ENCODE assay signal across 9 mouse cellular contexts in the genomic region with DNA sequence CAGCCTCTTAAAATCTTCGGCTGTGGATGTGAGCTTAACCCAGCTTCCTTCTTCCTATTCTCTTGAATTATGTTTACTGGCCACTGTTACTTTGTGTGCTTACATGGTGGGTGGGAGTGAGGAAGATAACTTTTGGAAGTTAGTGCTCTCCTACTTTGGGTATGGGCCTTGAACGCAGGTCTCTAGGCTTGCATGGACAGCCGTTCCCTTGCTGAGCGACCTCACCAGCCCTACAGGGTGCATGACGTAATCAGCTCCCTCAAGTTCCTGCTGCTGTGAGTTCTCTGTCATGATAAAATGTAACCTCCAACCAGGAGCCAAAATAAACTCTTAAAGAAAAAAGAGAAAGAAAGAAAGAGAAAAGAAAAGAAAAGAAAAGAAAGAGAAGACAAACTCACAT. TPM values are rescaled to one million over a fixed set of nuclear protein-coding genes. Genes with fewer than 3 reads are reported as not detected.
DNase-seq lines count a peak whose midpoint lies in the region; ATAC-seq and TF ChIP-seq lines count a peak whose summit lies in the region.
"Had no signal": no experiment of that assay in that cellular context is flagged by ENCODE, and none has a peak within 500 bp of the region (broad histone marks: within the 10 kb centered on the region; RNA-seq: fewer than 3 reads in every experiment).

No protein-coding gene starts in this region.

- H3K9me3 ChIP-seq in megakaryocyte, embryonic 14.5 days = no peaks in the 10 kb centered on the region
- H3K9me3 ChIP-seq in intestine, postnatal 0 days (ENCODE audit: control insufficient read depth) = no peaks in the 10 kb centered on the region
- no peaks in the 10 kb centered on the region for H3K9me3 ChIP-seq in stomach, embryonic 15.5 days

- no peak overlapping the region for H3K9ac ChIP-seq in intestine, postnatal 0 days (ENCODE audit: low read depth, low read length)
- no peak overlapping the region for H3K9ac ChIP-seq in stomach, embryonic 15.5 days

- peak overlapping the region; percentile 90 for H3K4me3 ChIP-seq in megakaryocyte, embryonic 14.5 days (replicated peaks)
- H3K4me3 ChIP-seq in intestine, postnatal 0 days (ENCODE audit: low read depth, low read length) = no peak overlapping the region
- H3K4me3 ChIP-seq in stomach, embryonic 15.5 days (replicated peaks) = no peak overlapping the region

- peaks cover 9% of the 10 kb centered on the region for H3K27me3 ChIP-seq in megakaryocyte, embryonic 14.5 days (replicated peaks)
- no peaks in the 10 kb centered on the region for H3K27me3 ChIP-seq in intestine, postnatal 0 days (replicated peaks; ENCODE audit: control insufficient read depth, insufficient read depth, low read length)
- H3K27me3 ChIP-seq in stomach, embryonic 15.5 days (replicated peaks) = no peaks in the 10 kb centered on the region

- peak overlapping the region; percentile 60; the same call in 1 of the 2 replicates for H3K4me2 ChIP-seq in intestine, postnatal 0 days (replicated peaks; ENCODE audit: low read depth)
- H3K4me2 ChIP-seq in stomach, embryonic 15.5 days = peak overlapping the region; percentile 49

- peaks cover 24% of the 10 kb centered on the region for H3K4me1 ChIP-seq in megakaryocyte, embryonic 14.5 days
- no peaks in the 10 kb centered on the region for H3K4me1 ChIP-seq in intestine, postnatal 0 days (replicated peaks; ENCODE audit: control insufficient read depth, insufficient read depth, low read length)
- peaks cover 25% of the 10 kb centered on the region for H3K4me1 ChIP-seq in stomach, embryonic 15.5 days

- WGBS in intestine, postnatal 0 days = 67% methylated on average over 5 of the region's 5 CpGs
- 65% methylated on average over 5 of the region's 5 CpGs for WGBS in stomach, embryonic 15.5 days

- no peak overlapping the region for H3K27ac ChIP-seq in intestine, postnatal 0 days (ENCODE audit: low read depth, low read length)
- H3K27ac ChIP-seq in stomach, embryonic 15.5 days = no peak overlapping the region
- H3K27ac ChIP-seq: left cerebral cortex, adult 2 months had no signal

- TF ChIP-seq CTCF in intestine, postnatal 0 days (IDR thresholded peaks at IDR 0.05; ENCODE audit: low read depth) = no peak

- H3K36me3 ChIP-seq in megakaryocyte, embryonic 14.5 days (replicated peaks; ENCODE audit: low read length) = no peaks in the 10 kb centered on the region
- no peaks in the 10 kb centered on the region for H3K36me3 ChIP-seq in intestine, postnatal 0 days (ENCODE audit: control insufficient read depth, insufficient read depth)
- H3K36me3 ChIP-seq in stomach, embryonic 15.5 days = no peaks in the 10 kb centered on the region

- ATAC-seq in megakaryocyte, adult 5-6 weeks (ENCODE audit: poor library complexity, severe bottlenecking) = no peak; the same call in 1 of the 2 replicates
- no peak for ATAC-seq in intestine, postnatal 0 days
- ATAC-seq in stomach, embryonic 15.5 days (ENCODE audit: insufficient read depth, low FRiP score, low read depth) = no peak

- DNase-seq in adrenal gland, postnatal 10 days = peak; percentile 25
- no peak for DNase-seq in adrenal gland, adult 8-10 months
- DNase-seq in right cerebral cortex, postnatal 25 days = no peak
- DNase-seq in kidney, adult 11 months = no peak

RNA-seq across cellular contexts. Expression of a gene that starts 13.9 kb away (rescaled TPM):
- total RNA-seq in adrenal gland, postnatal 10 days (2021) = 1 to 10 TPM in 1 of 2 experiments, under 1 TPM in 1; 0.78 to 1.2 TPM
- total RNA-seq in adrenal gland, adult 8-10 months (2022) = under 1 TPM; 0.20 to 0.59 (median 0.28) TPM
- polyA plus RNA-seq in megakaryocyte, embryonic 14.5 days (2012; ENCODE audit: insufficient read depth, low replicate concordance) = 0.30 and 1.3 TPM in 2 replicates
- total RNA-seq in megakaryocyte, adult 5-6 weeks (2015) = not detected in 2 replicates
- total RNA-seq in megakaryocyte, adult 5-6 weeks (2017) = 0.08 TPM in 1 of 2 replicates, not detected in the other
- polyA plus RNA-seq in intestine, postnatal 0 days (2015; fragmentation: Nextera tagmentation; extraction: Ambion mirVana) = 0.13 and 0.23 TPM in 2 replicates
- polyA plus RNA-seq in stomach, embryonic 15.5 days (2015; fragmentation: Nextera tagmentation; extraction: Ambion mirVana) = 0.19 and 0.37 TPM in 2 replicates

RNA-seq across cellular contexts. Expression of a gene that starts 17.7 kb away (rescaled TPM):
- 1 to 10 TPM; 2.4 to 4.5 TPM for total RNA-seq in adrenal gland, postnatal 10 days (2021)
- 1 to 10 TPM; 2.9 to 4.2 (median 4.2) TPM for total RNA-seq in adrenal gland, adult 8-10 months (2022)
- 0.17 TPM in 1 of 2 replicates, not detected in the other for polyA plus RNA-seq in megakaryocyte, embryonic 14.5 days (2012; ENCODE audit: insufficient read depth, low replicate concordance)
- total RNA-seq in megakaryocyte, adult 5-6 weeks (2015) = 1.4 and 2.6 TPM in 2 replicates
- 2.2 and 2.8 TPM in 2 replicates for total RNA-seq in megakaryocyte, adult 5-6 weeks (2017)
- 2.4 and 2.6 TPM in 2 replicates for polyA plus RNA-seq in intestine, postnatal 0 days (2015; fragmentation: Nextera tagmentation; extraction: Ambion mirVana)
- polyA plus RNA-seq in stomach, embryonic 15.5 days (2015; fragmentation: Nextera tagmentation; extraction: Ambion mirVana) = 6.1 and 7.2 TPM in 2 replicates

RNA-seq across cellular contexts. Expression of a gene that starts 25.7 kb away (rescaled TPM):
- total RNA-seq in adrenal gland, postnatal 10 days (2021) = 10 to 100 TPM; 13.4 to 18.9 TPM
- 10 to 100 TPM; 22.0 to 25.8 (median 22.5) TPM for total RNA-seq in adrenal gland, adult 8-10 months (2022)
- polyA plus RNA-seq in megakaryocyte, embryonic 14.5 days (2012; ENCODE audit: insufficient read depth, low replicate concordance) = 0.68 TPM in 2 replicates
- total RNA-seq in megakaryocyte, adult 5-6 weeks (2015) = 1.8 TPM in 2 replicates
- total RNA-seq in megakaryocyte, adult 5-6 weeks (2017) = 2.1 and 2.3 TPM in 2 replicates
- 6.4 and 6.7 TPM in 2 replicates for polyA plus RNA-seq in intestine, postnatal 0 days (2015; fragmentation: Nextera tagmentation; extraction: Ambion mirVana)
- 9.5 and 10.7 TPM in 2 replicates for polyA plus RNA-seq in stomach, embryonic 15.5 days (2015; fragmentation: Nextera tagmentation; extraction: Ambion mirVana)

Comparison
In these comparisons a context has a peak if more than half of its experiments do, and no peak if none do; other contexts are left out.
1. RNA of a gene that starts 25.7 kb away (total RNA-seq): 22.0 to 25.8 TPM in adrenal gland, adult 8-10 months and 13.4 to 18.9 TPM in adrenal gland, postnatal 10 days; 1.8 to 2.3 TPM in megakaryocyte, adult 5-6 weeks; every median in the first group is over 4 times any median in the second.